ENCODE assay signal across 9 mouse cellular contexts in the genomic region with DNA sequence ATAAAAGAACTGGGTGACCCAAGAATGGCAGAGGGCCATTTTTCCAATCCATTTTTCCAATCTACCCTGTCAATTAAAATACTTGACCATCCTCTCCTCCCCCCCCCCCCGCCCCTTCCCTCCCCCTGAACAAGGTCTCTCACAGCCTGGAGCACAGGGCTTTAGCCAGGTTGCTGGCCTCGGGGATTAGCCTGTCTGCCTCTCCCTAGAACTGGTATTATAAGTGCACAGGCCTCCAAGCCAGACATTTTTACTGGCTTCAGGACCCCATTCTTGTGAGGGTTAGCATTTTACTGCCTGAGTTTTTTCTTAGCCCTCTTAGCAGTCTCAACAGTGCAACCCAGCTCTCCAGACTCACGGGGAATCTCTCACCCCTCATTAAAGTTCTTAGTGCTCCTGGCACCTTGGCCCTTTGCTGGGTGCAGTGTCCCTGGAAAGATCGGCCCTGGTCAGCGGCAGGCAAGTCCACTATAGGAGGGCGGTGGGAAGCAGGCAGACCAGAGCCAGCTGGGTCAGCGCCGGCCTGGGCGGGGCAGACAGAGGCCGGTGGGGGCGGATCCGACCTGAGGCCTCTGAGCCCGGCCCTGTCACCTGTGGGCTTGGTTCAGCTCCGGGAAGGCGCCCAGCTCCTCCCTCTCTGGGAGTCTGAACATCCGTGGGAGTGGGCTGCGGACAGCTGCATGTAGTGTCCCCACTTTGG. TPM values are rescaled to one million over a fixed set of nuclear protein-coding genes. Genes with fewer than 3 reads are reported as not detected.
DNase-seq lines count a peak whose midpoint lies in the region; ATAC-seq and TF ChIP-seq lines count a peak whose summit lies in the region.
"Had no signal": no experiment of that assay in that cellular context is flagged by ENCODE, and none has a peak within 500 bp of the region (broad histone marks: within the 10 kb centered on the region; RNA-seq: fewer than 3 reads in every experiment).

A gene (plus strand): TSS at position 596 of the 700 bp plus-strand sequence.

- no peaks in the 10 kb centered on the region for H3K9me3 ChIP-seq in intestine, embryonic 15.5 days
- H3K9me3 ChIP-seq in liver, embryonic 14.5 days (ENCODE audit: control insufficient read depth, low read length), result no peaks in the 10 kb centered on the region
- no peaks in the 10 kb centered on the region for H3K9me3 ChIP-seq in neural tube, embryonic 13.5 days

- H3K9ac ChIP-seq in intestine, embryonic 15.5 days, result peak within 1 kb of the TSS; percentile 23; the same call in 1 of the 2 replicates
- H3K9ac ChIP-seq in liver, embryonic 14.5 days (replicated peaks), result no peak within 1 kb of the TSS
- peak within 1 kb of the TSS; percentile 9; the same call in 1 of the 2 replicates for H3K9ac ChIP-seq in neural tube, embryonic 13.5 days

- 0 out of 2 replicates have a peak, but pooled peaks cover 5% of the 10 kb centered on the region for H3K4me1 ChIP-seq in intestine, embryonic 15.5 days (replicated peaks)
- no peaks in the 10 kb centered on the region for H3K4me1 ChIP-seq in liver, embryonic 14.5 days (replicated peaks; ENCODE audit: control insufficient read depth in 2 of 2, insufficient read depth in 2 of 2, low read length in 1 of 2)
- peaks cover 6% of the 10 kb centered on the region; the same call in 1 of the 2 replicates for H3K4me1 ChIP-seq in neural tube, embryonic 13.5 days (replicated peaks)

- no peaks in the 10 kb centered on the region for H3K36me3 ChIP-seq in intestine, embryonic 15.5 days
- H3K36me3 ChIP-seq in liver, embryonic 14.5 days (replicated peaks; ENCODE audit: control insufficient read depth, insufficient read depth, low read depth), result no peaks in the 10 kb centered on the region
- no peaks in the 10 kb centered on the region for H3K36me3 ChIP-seq in neural tube, embryonic 13.5 days

- 5% methylated on average over 16 of the region's 17 CpGs for WGBS in intestine, embryonic 15.5 days
- WGBS in liver, embryonic 14.5 days (ENCODE audit: insufficient replicate concordance), result 6% methylated on average over 15 of the region's 17 CpGs
- 8% methylated on average over 17 of the region's 17 CpGs for WGBS in neural tube, embryonic 13.5 days

- TF ChIP-seq EP300 in liver, embryonic 14.5 days (IDR thresholded peaks at IDR 0.05; ENCODE audit: low read depth), result no peak

- peak within 1 kb of the TSS; percentile 77 for H3K4me2 ChIP-seq in intestine, embryonic 15.5 days (replicated peaks)
- peak within 1 kb of the TSS; percentile 38 for H3K4me2 ChIP-seq in liver, embryonic 14.5 days (ENCODE audit: low read depth)
- peak within 1 kb of the TSS; percentile 48 for H3K4me2 ChIP-seq in neural tube, embryonic 13.5 days

- TF ChIP-seq CTCF in liver, embryonic 14.5 days (IDR thresholded peaks at IDR 0.05; ENCODE audit: low read depth), result no peak

- DNase-seq in urinary bladder, postnatal 14 days (ENCODE audit: low spot score), result peak; percentile 6
- DNase-seq in urinary bladder, postnatal 25 days (ENCODE audit: low spot score), result no peak
- no peak for DNase-seq in liver, embryonic 14.5 days (ENCODE audit: low read depth in 3 of 3, low spot score in 3 of 3)
- DNase-seq in layer of hippocampus, adult 9-10 months (ENCODE audit: low spot score), result no peak
- no peak for DNase-seq in cerebellum, adult 9-10 months
- no peak for DNase-seq in c-Kit-positive CD71-positive TER-119-positive erythroid progenitor cells, embryonic 14.5 days (ENCODE audit: low spot score)

- H3K4me3 ChIP-seq in intestine, embryonic 15.5 days (replicated peaks), result peak within 1 kb of the TSS; percentile 38
- 0 out of 4 replicates have a peak within 1 kb of the TSS, but pooled peaks of 1 of the 2 experiments have one; percentile 14 for H3K4me3 ChIP-seq in liver, embryonic 14.5 days (ENCODE audit: insufficient read depth in 1 of 2, low read depth in 2 of 2, low read length in 2 of 2)
- peak within 1 kb of the TSS; percentile 11; the same call in 1 of the 2 replicates for H3K4me3 ChIP-seq in neural tube, embryonic 13.5 days

- no peak within 1 kb of the TSS for H3K27ac ChIP-seq in intestine, embryonic 15.5 days
- no peak within 1 kb of the TSS for H3K27ac ChIP-seq in liver, embryonic 14.5 days
- H3K27ac ChIP-seq in neural tube, embryonic 13.5 days (replicated peaks), result no peak within 1 kb of the TSS

- no peaks in the 10 kb centered on the region for H3K27me3 ChIP-seq in intestine, embryonic 15.5 days (replicated peaks)
- no peaks in the 10 kb centered on the region for H3K27me3 ChIP-seq in liver, embryonic 14.5 days (ENCODE audit: control insufficient read depth, insufficient read depth, low read length)
- no peaks in the 10 kb centered on the region; the same call in 1 of the 2 replicates for H3K27me3 ChIP-seq in neural tube, embryonic 13.5 days
- H3K27me3 ChIP-seq: Patski had no signal

- peak; percentile 87 for ATAC-seq in intestine, embryonic 15.5 days
- no peak for ATAC-seq in liver, embryonic 14.5 days (ENCODE audit: insufficient read depth)
- no peak for ATAC-seq in neural tube, embryonic 13.5 days (ENCODE audit: low read depth)
- ATAC-seq: Patski had no signal

RNA-seq across cellular contexts. Expression of the gene that starts here (rescaled TPM):
- polyA plus RNA-seq in intestine, embryonic 15.5 days (2015; fragmentation: Nextera tagmentation; extraction: Ambion mirVana), result 0.15 and 0.16 TPM in 2 replicates
- polyA plus RNA-seq in liver, embryonic 14.5 days (2012; rRNA removed), result 0.01 TPM in 1 of 2 replicates, not detected in the other
- polyA plus RNA-seq in liver, embryonic 14.5 days (2014; fragmentation: Nextera tagmentation; extraction: Ambion mirVana), result 0.03 TPM in 1 of 2 replicates, not detected in the other
- 0.32 and 0.57 TPM in 2 replicates for polyA plus RNA-seq in neural tube, embryonic 13.5 days (2015; fragmentation: Nextera tagmentation; extraction: Ambion mirVana)

Comparison
In these comparisons a context has a peak if more than half of its experiments do, and no peak if none do; other contexts are left out.
1. Peak in ATAC-seq, H3K4me3 ChIP-seq, H3K9ac ChIP-seq and H3K4me2 ChIP-seq in intestine, embryonic 15.5 days; RNA of the gene not detected or under 1 TPM.